Mouse (Mus musculus): Measurements from ENCODE around the gene Ncoa5. TPM values are rescaled to one million over a fixed set of nuclear protein-coding genes. Genes with fewer than 3 reads are reported as not detected.

Gene Ncoa5
- polyA plus RNA-seq, 1 experiment: 25.1 TPM

- no peak for TF ChIP-seq POLR2A (IDR thresholded peaks at IDR 0.05; ENCODE audit: low read depth, low read length)
- TF ChIP-seq CTCF (IDR thresholded peaks at IDR 0.05; ENCODE audit: extremely low read depth, insufficient read depth, insufficient read length, insufficient replicate concordance): no peak
- Histone ChIP-seq H3K36me3 (ENCODE audit: control insufficient read depth, insufficient read depth, low read length) (no peaks in the 10 kb centered on the region), H3K4me3 (ENCODE audit: extremely low read depth, insufficient read depth, insufficient read length) (no peak overlapping the region), H3K4me1 (ENCODE audit: control insufficient read depth, insufficient read depth, insufficient read length) (peaks cover 5% of the 10 kb centered on the region), H3K27me3 (ENCODE audit: control insufficient read depth, insufficient read depth, low read length) (peaks cover 4% of the 10 kb centered on the region), H3K27ac (ENCODE audit: insufficient read depth, low read length) (no peak overlapping the region)
- no peak for DNase-seq (ENCODE audit: low read depth in 1 of 2, low spot score in 2 of 2)
- WGBS: 51% methylated on average over 7 of the region's 7 CpGs
Observed at GRCm38 (mm10) chr2:164962183-164962580, 72.5 kb downstream of the Ncoa5 start.

GRCm38 (mm10) chr2:164961506-164962182, 73.0 kb downstream of the Ncoa5 start:
- WGBS: 14% methylated on average over 17 of the region's 17 CpGs
- H3K4me1 ChIP-seq (ENCODE audit: control insufficient read depth, insufficient read depth, insufficient read length): peaks cover 5% of the 10 kb centered on the region
- no peak overlapping the region for H3K4me3 ChIP-seq (ENCODE audit: extremely low read depth, insufficient read depth, insufficient read length)
- H3K27ac ChIP-seq (ENCODE audit: insufficient read depth, low read length): no peak overlapping the region
- TF ChIP-seq CTCF (IDR thresholded peaks at IDR 0.05; ENCODE audit: extremely low read depth, insufficient read depth, insufficient read length, insufficient replicate concordance): peak; percentile 85
- TF ChIP-seq POLR2A (IDR thresholded peaks at IDR 0.05; ENCODE audit: low read depth, low read length): no peak
- H3K27me3 ChIP-seq (ENCODE audit: control insufficient read depth, insufficient read depth, low read length): peaks cover 4% of the 10 kb centered on the region
- DNase-seq (ENCODE audit: low read depth in 1 of 2, low spot score in 2 of 2): peak in 1 of 2 experiments; percentile 63
- H3K36me3 ChIP-seq (ENCODE audit: control insufficient read depth, insufficient read depth, low read length): no peaks in the 10 kb centered on the region

GRCm38 (mm10) chr2:164960716-164961441, 73.8 kb downstream of the Ncoa5 start, which contains the start of gene Slc12a5:
Gene Slc12a5, plus strand, starts transcription at chr2:164960802.
- no peak for TF ChIP-seq CTCF (IDR thresholded peaks at IDR 0.05; ENCODE audit: extremely low read depth, insufficient read depth, insufficient read length, insufficient replicate concordance)
- no peak for TF ChIP-seq POLR2A (IDR thresholded peaks at IDR 0.05; ENCODE audit: low read depth, low read length)
- peak within 1 kb of the TSS; percentile 62; the same call in 1 of the 2 replicates for H3K4me3 ChIP-seq (ENCODE audit: extremely low read depth, insufficient read depth, insufficient read length)
- H3K4me1 ChIP-seq (ENCODE audit: control insufficient read depth, insufficient read depth, insufficient read length): peaks cover 5% of the 10 kb centered on the region
- H3K27me3 ChIP-seq (ENCODE audit: control insufficient read depth, insufficient read depth, low read length): peaks cover 4% of the 10 kb centered on the region
- peak in 1 of 2 experiments; percentile 50 for DNase-seq (ENCODE audit: low read depth in 1 of 2, low spot score in 2 of 2)
- H3K36me3 ChIP-seq (ENCODE audit: control insufficient read depth, insufficient read depth, low read length): no peaks in the 10 kb centered on the region
- 3% methylated on average over 49 of the region's 54 CpGs for WGBS
- no peak within 1 kb of the TSS for H3K27ac ChIP-seq (ENCODE audit: insufficient read depth, low read length)

DNA sequence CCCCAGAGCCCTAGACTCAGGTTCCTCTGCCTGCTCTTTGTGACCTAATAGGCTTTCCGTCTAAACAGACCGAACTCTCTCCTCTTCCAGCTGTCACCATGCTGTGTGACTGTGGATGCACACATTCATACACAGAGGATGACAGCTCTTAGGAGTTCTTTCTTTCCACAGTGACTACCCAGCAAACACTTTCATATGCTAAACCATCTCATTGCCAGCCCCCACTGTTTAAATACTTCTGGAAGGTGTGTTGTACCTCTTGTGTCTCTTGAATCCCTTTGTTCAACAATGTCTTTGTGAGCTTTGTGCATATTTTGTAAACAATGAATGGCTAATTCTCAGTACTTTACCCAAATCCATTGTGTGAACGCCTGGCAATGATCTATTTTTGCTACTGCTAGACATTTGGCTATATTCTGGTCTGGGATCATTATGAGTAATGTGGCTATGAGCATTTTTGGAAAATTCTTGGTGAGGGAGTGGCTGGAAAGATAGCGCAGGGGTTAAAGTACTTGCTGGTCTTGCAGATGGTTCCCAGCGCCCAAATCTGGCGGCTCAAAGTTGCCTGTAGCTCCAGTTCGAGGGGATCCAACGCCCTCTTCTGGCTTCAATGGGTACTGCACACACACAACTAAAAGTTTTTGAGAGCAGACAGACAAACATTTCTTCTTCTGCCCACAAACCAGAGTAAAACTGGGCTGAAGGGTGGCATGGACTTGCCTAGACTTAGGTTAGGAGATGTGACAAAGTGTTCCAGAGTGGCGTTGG, 76.9 kb downstream of the Ncoa5 start:
- H3K27me3 ChIP-seq (ENCODE audit: control insufficient read depth, insufficient read depth, low read length): peaks cover 4% of the 10 kb centered on the region
- no peaks in the 10 kb centered on the region for H3K36me3 ChIP-seq (ENCODE audit: control insufficient read depth, insufficient read depth, low read length)
- no peak overlapping the region for H3K4me3 ChIP-seq (ENCODE audit: extremely low read depth, insufficient read depth, insufficient read length)
- TF ChIP-seq POLR2A (IDR thresholded peaks at IDR 0.05; ENCODE audit: low read depth, low read length) (no peak), CTCF (IDR thresholded peaks at IDR 0.05; ENCODE audit: extremely low read depth, insufficient read depth, insufficient read length, insufficient replicate concordance) (no peak)
- no peak for DNase-seq (ENCODE audit: low read depth in 1 of 2, low spot score in 2 of 2)
- 76% methylated on average over 9 of the region's 9 CpGs for WGBS
- no peak overlapping the region for H3K27ac ChIP-seq (ENCODE audit: insufficient read depth, low read length)
- H3K4me1 ChIP-seq (ENCODE audit: control insufficient read depth, insufficient read depth, insufficient read length): peaks cover 10% of the 10 kb centered on the region

DNA sequence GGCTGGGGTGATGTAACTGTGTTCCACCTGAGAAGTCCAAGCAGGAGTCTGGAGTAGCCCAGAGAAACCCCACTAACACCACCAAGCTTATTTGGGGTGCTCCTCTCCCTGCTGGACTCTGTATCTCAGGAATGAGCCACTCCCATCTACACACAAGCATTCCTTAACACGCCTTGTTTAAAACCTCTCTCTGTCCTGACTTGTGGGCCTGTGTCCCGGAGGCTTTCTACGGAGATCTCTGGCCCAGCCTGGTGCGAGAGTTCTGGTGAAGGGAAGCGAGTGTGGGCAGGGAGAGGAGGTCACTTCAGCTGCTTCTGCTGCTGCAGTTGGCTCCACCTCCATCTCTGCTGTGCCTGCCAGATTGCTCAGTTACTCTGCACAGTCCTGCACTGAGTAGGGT, 78.5 kb downstream of the Ncoa5 start:
- H3K27me3 ChIP-seq (ENCODE audit: control insufficient read depth, insufficient read depth, low read length): peaks cover 7% of the 10 kb centered on the region
- TF ChIP-seq CTCF (IDR thresholded peaks at IDR 0.05; ENCODE audit: extremely low read depth, insufficient read depth, insufficient read length, insufficient replicate concordance) (no peak), POLR2A (IDR thresholded peaks at IDR 0.05; ENCODE audit: low read depth, low read length) (no peak)
- H3K27ac ChIP-seq (ENCODE audit: insufficient read depth, low read length): no peak overlapping the region
- no peaks in the 10 kb centered on the region for H3K36me3 ChIP-seq (ENCODE audit: control insufficient read depth, insufficient read depth, low read length)
- H3K4me1 ChIP-seq (ENCODE audit: control insufficient read depth, insufficient read depth, insufficient read length): peaks cover 6% of the 10 kb centered on the region
- 72% methylated on average over 5 of the region's 5 CpGs for WGBS
- DNase-seq (ENCODE audit: low read depth in 1 of 2, low spot score in 2 of 2): no peak
- no peak overlapping the region for H3K4me3 ChIP-seq (ENCODE audit: extremely low read depth, insufficient read depth, insufficient read length)

DNA sequence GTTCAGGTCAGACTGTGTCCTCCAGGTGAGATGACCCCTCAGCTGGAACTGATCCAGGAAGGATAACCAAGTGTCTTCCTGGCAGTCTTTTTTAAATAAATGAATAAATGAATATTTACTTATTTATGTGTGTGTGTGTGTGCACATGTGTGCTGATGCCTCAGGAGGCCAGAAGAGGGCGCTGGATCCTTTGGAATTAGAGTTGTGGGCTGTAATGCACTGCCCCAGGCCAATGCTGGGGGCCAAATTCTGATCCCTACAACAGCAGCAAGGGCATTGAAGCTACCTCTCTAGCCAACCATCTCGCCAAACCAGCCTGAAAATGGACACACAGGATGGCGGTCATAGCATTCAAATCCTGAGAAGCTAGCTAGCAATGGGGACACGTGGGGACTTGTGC, 78.9 kb downstream of the Ncoa5 start:
- Histone ChIP-seq H3K27me3 (ENCODE audit: control insufficient read depth, insufficient read depth, low read length) (peaks cover 4% of the 10 kb centered on the region), H3K27ac (ENCODE audit: insufficient read depth, low read length) (no peak overlapping the region), H3K4me3 (ENCODE audit: extremely low read depth, insufficient read depth, insufficient read length) (no peak overlapping the region), H3K4me1 (ENCODE audit: control insufficient read depth, insufficient read depth, insufficient read length) (peaks cover 4% of the 10 kb centered on the region), H3K36me3 (ENCODE audit: control insufficient read depth, insufficient read depth, low read length) (no peaks in the 10 kb centered on the region)
- WGBS: 74% methylated on average over 4 of the region's 4 CpGs
- no peak for DNase-seq (ENCODE audit: low read depth in 1 of 2, low spot score in 2 of 2)
- TF ChIP-seq CTCF (IDR thresholded peaks at IDR 0.05; ENCODE audit: extremely low read depth, insufficient read depth, insufficient read length, insufficient replicate concordance): no peak
